Mouse (Mus musculus) ES-Bruce4 (cell line): Measurements from ENCODE around the gene Maml3. TPM values are rescaled to one million over a fixed set of nuclear protein-coding genes. Genes with fewer than 3 reads are reported as not detected.

Experiments
- H3K27ac ChIP-seq: 2 replicates; pipeline ENCODE4 v1.5.1; 2012; ENCODE audit warnings: low read length, inconsistent platforms; ENCODE audit not compliant: insufficient read depth
- H3K27me3 ChIP-seq: 2 replicates; pipeline ENCODE4 v1.6.1; 2012; ENCODE audit warnings: mild to moderate bottlenecking, low read length, inconsistent platforms; ENCODE audit not compliant: control insufficient read depth, poor library complexity, insufficient read depth, severe bottlenecking
- H3K36me3 ChIP-seq: 2 replicates; pipeline ENCODE4 v1.6.1; 2012; ENCODE audit warnings: inconsistent platforms, mild to moderate bottlenecking, low read length, moderate library complexity; ENCODE audit not compliant: control insufficient read depth, poor library complexity, insufficient read depth, severe bottlenecking
- H3K4me1 ChIP-seq: one replicate; pipeline ENCODE4 v1.8.1; 2011; ENCODE audit warnings: low read length; ENCODE audit not compliant: control insufficient read depth, insufficient read depth
- H3K4me3 ChIP-seq: 2 replicates; pipeline ENCODE4 v1.5.1; 2011; ENCODE audit warnings: low read depth, mild to moderate bottlenecking, low read length
- H3K9ac ChIP-seq: 2 replicates; pipeline ENCODE4 v1.6.1; 2012; ENCODE audit warnings: low read depth, mild to moderate bottlenecking, inconsistent platforms; ENCODE audit not compliant: poor library complexity, severe bottlenecking
- H3K9me3 ChIP-seq: replicated peaks from 2 replicates; pipeline ENCODE4 v1.6.1; 2012; ENCODE audit warnings: mild to moderate bottlenecking, low read length, inconsistent platforms; ENCODE audit not compliant: control insufficient read depth, poor library complexity, insufficient read depth, severe bottlenecking
- CTCF ChIP-seq: IDR thresholded peaks from one replicate; pipeline ENCODE4 v1.8.1; 2011; ENCODE audit warnings: low read depth, low read length
- EP300 ChIP-seq: IDR thresholded peaks from 2 replicates; pipeline ENCODE4 v1.6.1; 2011; ENCODE audit warnings: low read depth, low read length; ENCODE audit not compliant: insufficient read depth
- POLR2A ChIP-seq: IDR thresholded peaks from one replicate; pipeline ENCODE4 v1.8.1; 2011; ENCODE audit warnings: low read length; ENCODE audit not compliant: insufficient read depth
- polyA plus RNA-seq: library from polyadenylated mRNA; stranded (reverse); fragments of >200 nt; gene quantifications from 2 replicates; pipeline ENCODE4 v1.2.4, GENCODE M21; 2011; ENCODE audit warnings: low read depth; ENCODE audit not compliant: missing spikeins, insufficient read depth, insufficient read length

The Maml3 gene
- polyA plus RNA-seq, 1 experiment = 5.7 TPM

- Histone ChIP-seq H3K9me3 (no peaks in the 10 kb centered on the region), H3K4me3 (no peak overlapping the region)
- TF ChIP-seq EP300 = no peak
- no peak for TF ChIP-seq CTCF
- TF ChIP-seq POLR2A = no peak
These were observed 322.7 kb downstream of the Maml3 start for GRCm38 (mm10) chr3:51782191-51782590.

GRCm38 (mm10) chr3:51778738-51779592, 325.9 kb downstream of the Maml3 start:
- Histone ChIP-seq H3K36me3 (no peaks in the 10 kb centered on the region), H3K27ac (no peak overlapping the region), H3K9ac (no peak overlapping the region), H3K4me1 (no peaks in the 10 kb centered on the region), H3K27me3 (no peaks in the 10 kb centered on the region), H3K9me3 (no peaks in the 10 kb centered on the region), H3K4me3 (no peak overlapping the region)
- TF ChIP-seq POLR2A (no peak), EP300 (no peak), CTCF (no peak)

More at GRCm38 (mm10) chr3:51782191-51782590, 322.7 kb downstream of the Maml3 start:
- Histone ChIP-seq H3K9ac (no peak overlapping the region), H3K27ac (no peak overlapping the region), H3K36me3 (no peaks in the 10 kb centered on the region), H3K27me3 (no peaks in the 10 kb centered on the region), H3K4me1 (no peaks in the 10 kb centered on the region)

- Histone ChIP-seq H3K9me3 (no peaks in the 10 kb centered on the region), H3K36me3 (no peaks in the 10 kb centered on the region), H3K4me3 (no peak overlapping the region), H3K9ac (no peak overlapping the region), H3K27ac (no peak overlapping the region), H3K27me3 (no peaks in the 10 kb centered on the region), H3K4me1 (no peaks in the 10 kb centered on the region)
- TF ChIP-seq EP300 (no peak), POLR2A (no peak), CTCF (no peak)
These were observed 326.7 kb downstream of the Maml3 start for GRCm38 (mm10) chr3:51778179-51778578.

GRCm38 (mm10) chr3:51776018-51776611, 328.8 kb downstream of the Maml3 start:
- Histone ChIP-seq H3K36me3 (no peaks in the 10 kb centered on the region), H3K4me1 (no peaks in the 10 kb centered on the region), H3K9ac (no peak overlapping the region), H3K27me3 (no peaks in the 10 kb centered on the region), H3K9me3 (no peaks in the 10 kb centered on the region), H3K4me3 (no peak overlapping the region), H3K27ac (no peak overlapping the region)
- TF ChIP-seq POLR2A (no peak), CTCF (no peak), EP300 (no peak)

- no peak overlapping the region for H3K4me3 ChIP-seq
- no peak for TF ChIP-seq EP300
- TF ChIP-seq POLR2A = no peak
- no peaks in the 10 kb centered on the region for H3K4me1 ChIP-seq
- H3K27ac ChIP-seq = no peak overlapping the region
- no peaks in the 10 kb centered on the region for H3K27me3 ChIP-seq
- no peaks in the 10 kb centered on the region for H3K36me3 ChIP-seq
- H3K9me3 ChIP-seq = no peaks in the 10 kb centered on the region
- H3K9ac ChIP-seq = no peak overlapping the region
These were observed 331.3 kb downstream of the Maml3 start for GRCm38 (mm10) chr3:51773587-51773986.
